Mouse (Mus musculus) midbrain, embryonic 11.5 days (tissue): ENCODE measurements around the gene Sh3pxd2b. TPM values are rescaled to one million over a fixed set of nuclear protein-coding genes. Genes with fewer than 3 reads are reported as not detected.

Source experiments
- ATAC-seq: fragments of 200-750 bp; cut with Nextera tagmentation; 2 replicates; pipeline ENCODE4 v1.8.0; 2017; ENCODE audit warnings: moderate TSS enrichment, moderate library complexity; ENCODE audit not compliant: low FRiP score
- DNase-seq: peaks from one replicate; pipeline ENCODE4 v3.0.0; 2015; ENCODE audit warnings: low spot score; ENCODE audit errors: missing footprints
- H3K27ac ChIP-seq: fragments of 300-500 bp; sonication (generic); 2 replicates; pipeline ENCODE4 v1.5.1; 2014; ENCODE audit warnings: low read depth, low read length
- H3K27me3 ChIP-seq: fragments of 300-500 bp; sonication (generic); 2 replicates; pipeline ENCODE4 v1.6.1; 2014; ENCODE audit warnings: mild to moderate bottlenecking, low read length, moderate library complexity, mixed read lengths; ENCODE audit not compliant: control insufficient read depth, insufficient read depth
- H3K36me3 ChIP-seq: fragments of 300-500 bp; sonication (generic); 2 replicates; pipeline ENCODE4 v1.6.1; 2014; ENCODE audit warnings: mild to moderate bottlenecking, low read length, moderate library complexity, mixed read lengths; ENCODE audit not compliant: control insufficient read depth, insufficient read depth
- H3K4me1 ChIP-seq: fragments of 300-500 bp; sonication (generic); 2 replicates; pipeline ENCODE4 v1.6.1; 2014; ENCODE audit warnings: low read length; ENCODE audit not compliant: control insufficient read depth, insufficient read depth
- H3K4me2 ChIP-seq: fragments of 300-500 bp; sonication (generic); 2 replicates; pipeline ENCODE4 v1.6.1; 2014; ENCODE audit warnings: mild to moderate bottlenecking, moderate library complexity
- H3K4me3 ChIP-seq: fragments of 300-500 bp; sonication (generic); 2 replicates; pipeline ENCODE4 v1.5.1; 2014; ENCODE audit warnings: low read depth, low read length
- H3K9ac ChIP-seq: fragments of 300-500 bp; sonication (generic); 2 replicates; pipeline ENCODE4 v1.6.1; 2014; ENCODE audit warnings: low read length
- H3K9me3 ChIP-seq: fragments of 300-500 bp; sonication (generic); 2 replicates; pipeline ENCODE4 v1.6.1; 2016; ENCODE audit warnings: low read length; ENCODE audit not compliant: control insufficient read depth
- WGBS: fragments of 180-500 bp; shearing (Covaris S2); extraction: QIAGEN DNeasy Blood & Tissue Kit; methylation state at CpG from one replicate; pipeline ENCODE4 v1.1.7; 2014; 5-methylcytosine and 5-hydroxymethylcytosine counted together
- polyA plus RNA-seq: library from polyadenylated mRNA; unstranded; fragments of >200 nt; fragmentation: Nextera tagmentation; extraction: Ambion mirVana; gene quantifications from 2 replicates; pipeline ENCODE4 v1.2.1, GENCODE M21; 2014

The Sh3pxd2b gene
- polyA plus RNA-seq, 1 experiment from 2014 or later, result 23.2 TPM

GRCm38 (mm10) chr11:32376086-32376485 is 28.5 kb downstream of the Sh3pxd2b start:
- H3K27ac ChIP-seq, result no peak overlapping the region
- 89% methylated on average over 1 of the region's 1 CpGs for WGBS
- DNase-seq (no peak), ATAC-seq (no peak)
- H3K4me2 ChIP-seq, result no peak overlapping the region
- H3K36me3 ChIP-seq, result peaks cover 19% of the 10 kb centered on the region
- H3K9me3 ChIP-seq, result no peaks in the 10 kb centered on the region
- H3K9ac ChIP-seq, result no peak overlapping the region
- H3K4me1 ChIP-seq, result no peaks in the 10 kb centered on the region; the same call in 1 of the 2 replicates
- H3K4me3 ChIP-seq, result no peak overlapping the region
- H3K27me3 ChIP-seq, result no peaks in the 10 kb centered on the region

GRCm38 (mm10) chr11:32379910-32380309 is 32.3 kb downstream of the Sh3pxd2b start:
- H3K27ac ChIP-seq, result no peak overlapping the region
- H3K4me2 ChIP-seq, result no peak overlapping the region
- no peak overlapping the region for H3K4me3 ChIP-seq
- ATAC-seq (no peak), DNase-seq (no peak)
- H3K9ac ChIP-seq, result no peak overlapping the region
- peaks cover 21% of the 10 kb centered on the region for H3K4me1 ChIP-seq
- H3K9me3 ChIP-seq, result no peaks in the 10 kb centered on the region
- no peaks in the 10 kb centered on the region for H3K27me3 ChIP-seq
- peaks cover 9% of the 10 kb centered on the region for H3K36me3 ChIP-seq

GRCm38 (mm10) chr11:32383341-32384134 is 35.9 kb downstream of the Sh3pxd2b start:
- 6% methylated on average over 10 of the region's 10 CpGs for WGBS
- Histone ChIP-seq H3K9me3 (no peaks in the 10 kb centered on the region), H3K4me2 (peak overlapping the region; percentile 5; the same call in 1 of the 2 replicates), H3K4me3 (no peak overlapping the region), H3K27me3 (no peaks in the 10 kb centered on the region), H3K4me1 (peaks cover 21% of the 10 kb centered on the region), H3K9ac (peak overlapping the region; percentile 51), H3K27ac (peak overlapping the region; percentile 83), H3K36me3 (peaks cover 10% of the 10 kb centered on the region)
- peak; percentile 90 for DNase-seq
- ATAC-seq, result peak; percentile 89

- H3K4me3 ChIP-seq, result no peak overlapping the region
- H3K36me3 ChIP-seq, result peaks cover 10% of the 10 kb centered on the region
- ATAC-seq (peak; percentile 71), DNase-seq (peak; percentile 94)
- peaks cover 21% of the 10 kb centered on the region for H3K4me1 ChIP-seq
- no peaks in the 10 kb centered on the region for H3K9me3 ChIP-seq
- H3K27ac ChIP-seq, result peak overlapping the region; percentile 83
- WGBS, result 34% methylated on average over 7 of the region's 7 CpGs
- no peaks in the 10 kb centered on the region for H3K27me3 ChIP-seq
- H3K4me2 ChIP-seq, result peak overlapping the region; percentile 5; the same call in 1 of the 2 replicates
- H3K9ac ChIP-seq, result peak overlapping the region; percentile 37
Measured at GRCm38 (mm10) chr11:32384135-32384801, 36.6 kb downstream of the Sh3pxd2b start.

GRCm38 (mm10) chr11:32386043-32386442 is 38.4 kb downstream of the Sh3pxd2b start:
- WGBS, result 93% methylated on average over 2 of the region's 2 CpGs
- Histone ChIP-seq H3K4me1 (peaks cover 21% of the 10 kb centered on the region), H3K4me3 (no peak overlapping the region), H3K36me3 (peaks cover 10% of the 10 kb centered on the region; the same call in 1 of the 2 replicates), H3K9ac (no peak overlapping the region), H3K9me3 (no peaks in the 10 kb centered on the region), H3K4me2 (no peak overlapping the region), H3K27ac (no peak overlapping the region), H3K27me3 (no peaks in the 10 kb centered on the region)
- ATAC-seq, result no peak
- no peak for DNase-seq

GRCm38 (mm10) chr11:32388064-32388463 is 40.4 kb downstream of the Sh3pxd2b start:
- Histone ChIP-seq H3K9ac (no peak overlapping the region), H3K27ac (no peak overlapping the region), H3K9me3 (no peaks in the 10 kb centered on the region), H3K4me1 (peaks cover 14% of the 10 kb centered on the region), H3K4me2 (no peak overlapping the region), H3K27me3 (no peaks in the 10 kb centered on the region), H3K36me3 (peaks cover 6% of the 10 kb centered on the region; the same call in 1 of the 2 replicates), H3K4me3 (no peak overlapping the region)
- 83% methylated on average over 2 of the region's 2 CpGs for WGBS
- no peak for DNase-seq
- ATAC-seq, result no peak

- DNase-seq, result no peak
- Histone ChIP-seq H3K36me3 (peaks cover 8% of the 10 kb centered on the region), H3K4me3 (no peak overlapping the region), H3K9me3 (no peaks in the 10 kb centered on the region), H3K4me2 (no peak overlapping the region), H3K4me1 (no peaks in the 10 kb centered on the region), H3K9ac (no peak overlapping the region), H3K27me3 (no peaks in the 10 kb centered on the region), H3K27ac (no peak overlapping the region)
- whole genome bisulfite sequencing, result 87% methylated on average over 2 of the region's 2 CpGs
- ATAC-seq, result no peak
Measured at GRCm38 (mm10) chr11:32393095-32393494, 45.5 kb downstream of the Sh3pxd2b start.

GRCm38 (mm10) chr11:32395791-32396190 is 48.2 kb downstream of the Sh3pxd2b start:
- Histone ChIP-seq H3K27me3 (no peaks in the 10 kb centered on the region), H3K4me1 (no peaks in the 10 kb centered on the region), H3K9ac (no peak overlapping the region), H3K27ac (no peak overlapping the region), H3K4me2 (no peak overlapping the region), H3K9me3 (no peaks in the 10 kb centered on the region), H3K4me3 (no peak overlapping the region), H3K36me3 (peaks cover 7% of the 10 kb centered on the region)
- no peak for ATAC-seq
- no peak for DNase-seq
- WGBS, result 89% methylated on average over 6 of the region's 6 CpGs

GRCm38 (mm10) chr11:32398446-32398845 is 50.8 kb downstream of the Sh3pxd2b start:
- H3K4me2 ChIP-seq, result no peak overlapping the region
- H3K4me1 ChIP-seq, result no peaks in the 10 kb centered on the region
- no peaks in the 10 kb centered on the region for H3K9me3 ChIP-seq
- H3K36me3 ChIP-seq, result peaks cover 11% of the 10 kb centered on the region
- no peak overlapping the region for H3K27ac ChIP-seq
- no peak overlapping the region for H3K9ac ChIP-seq
- 87% methylated on average over 2 of the region's 2 CpGs for WGBS
- H3K27me3 ChIP-seq, result no peaks in the 10 kb centered on the region
- no peak for ATAC-seq
- DNase-seq, result no peak
- H3K4me3 ChIP-seq, result no peak overlapping the region
